Mouse (Mus musculus) liver, adult 2 months (tissue): ENCODE data around the gene Cyb5r2. TPM values are rescaled to one million over a fixed set of nuclear protein-coding genes. Genes with fewer than 3 reads are reported as not detected.

ENCODE experiments used
- DNase-seq: peaks from one replicate; pipeline ENCODE4 v3.0.0-alpha.2; 2011; ENCODE audit warnings: low read depth, low spot score; ENCODE audit errors: extremely low read depth
- H3K27ac ChIP-seq: fragments of 200-500 bp; replicated peaks from 2 replicates; pipeline ENCODE4 v1.5.1; 2012; ENCODE audit warnings: low read depth, mild to moderate bottlenecking, control low read depth, inconsistent platforms, low read length; ENCODE audit not compliant: insufficient read depth
- H3K27me3 ChIP-seq: fragments of 200-500 bp; 2 replicates; pipeline ENCODE4 v1.6.1; 2012; ENCODE audit warnings: mild to moderate bottlenecking, moderate library complexity, low read length, inconsistent platforms; ENCODE audit not compliant: control insufficient read depth, insufficient read depth
- H3K36me3 ChIP-seq: fragments of 200-500 bp; 2 replicates; pipeline ENCODE4 v1.6.1; 2012; ENCODE audit warnings: low read length, inconsistent platforms; ENCODE audit not compliant: control insufficient read depth, insufficient read depth
- H3K4me1 ChIP-seq: fragments of 200-500 bp; 2 replicates; pipeline ENCODE4 v1.6.1; 2011; ENCODE audit warnings: low read length; ENCODE audit not compliant: control insufficient read depth, insufficient read depth
- H3K4me3 ChIP-seq: fragments of 200-500 bp; 2 replicates; pipeline ENCODE4 v1.5.1; 2011; ENCODE audit warnings: low read depth, mild to moderate bottlenecking, control low read depth, low read length, moderate library complexity; ENCODE audit not compliant: insufficient read depth
- H3K79me2 ChIP-seq: fragments of 200-500 bp; 2 replicates; pipeline ENCODE4 v1.6.1; 2012; ENCODE audit warnings: inconsistent platforms, mild to moderate bottlenecking, low read length, moderate library complexity; ENCODE audit not compliant: control insufficient read depth, insufficient read depth
- H3K9ac ChIP-seq: fragments of 200-500 bp; 2 replicates; pipeline ENCODE4 v1.6.1; 2012; ENCODE audit warnings: low read depth, mild to moderate bottlenecking, control low read depth, inconsistent platforms, low read length
- CTCF ChIP-seq: fragments of 200-500 bp; IDR thresholded peaks from 2 replicates; pipeline ENCODE4 v1.5.1; 2011; ENCODE audit warnings: low read depth, low read length, control low read depth
- POLR2A ChIP-seq: fragments of 200-500 bp; IDR thresholded peaks from 2 replicates; pipeline ENCODE4 v1.6.1; 2011; ENCODE audit warnings: low read length, control low read depth; ENCODE audit not compliant: insufficient read depth; ENCODE audit errors: extremely low read depth
- WGBS: fragments of 180-500 bp; shearing (Covaris S2); methylation state at CpG from one replicate; pipeline ENCODE4 v1.1.7; 2018; 5-methylcytosine and 5-hydroxymethylcytosine counted together
- polyA plus RNA-seq: library from polyadenylated mRNA; depleted of rRNA; stranded (reverse); fragments of >200 nt; gene quantifications from 2 replicates; pipeline ENCODE4 v1.2.3, GENCODE M21; 2012
- total RNA-seq: library from RNA; depleted of rRNA; stranded (reverse); fragments of >200 nt; gene quantifications from 2 replicates; pipeline ENCODE4 v1.2.3, GENCODE M21; 2014

The Cyb5r2 gene
- total and polyA plus RNA-seq, 2 experiments: 0.07 TPM; not detected in 1

- Histone ChIP-seq H3K36me3 (no peaks in the 10 kb centered on the region), H3K4me3 (no peak overlapping the region), H3K4me1 (no peaks in the 10 kb centered on the region), H3K27me3 (no peaks in the 10 kb centered on the region), H3K79me2 (no peaks in the 10 kb centered on the region), H3K9ac (no peak overlapping the region), H3K27ac (no peak overlapping the region)
- WGBS: 38% methylated on average over 4 of the region's 4 CpGs
- peak; percentile 20 for DNase-seq
- TF ChIP-seq CTCF: peak; percentile 36
- no peak for TF ChIP-seq POLR2A
Measured at GRCm38 (mm10) chr7:107779611-107780010, 21.8 kb upstream of the Cyb5r2 start.

DNA sequence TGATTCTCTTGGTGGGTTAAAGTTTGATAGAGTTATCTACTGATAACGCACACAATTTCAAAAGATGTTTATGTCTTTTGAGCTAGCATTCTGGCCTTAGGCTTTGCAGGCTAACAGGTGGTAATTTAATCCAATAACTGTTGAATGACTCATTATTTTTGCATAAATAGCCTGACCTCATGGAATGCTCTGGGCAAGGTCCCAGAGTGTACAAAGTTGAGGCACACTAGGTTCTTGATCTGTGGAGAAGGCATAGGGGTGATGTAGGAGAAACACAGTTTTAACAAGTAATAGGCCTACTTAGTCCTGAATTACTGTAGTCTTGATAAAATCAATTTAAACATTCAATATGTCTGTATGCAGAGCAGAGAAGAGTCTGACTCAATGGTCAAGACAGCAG is 20.4 kb upstream of the Cyb5r2 start:
- Histone ChIP-seq H3K27ac (no peak overlapping the region), H3K9ac (no peak overlapping the region), H3K4me3 (no peak overlapping the region), H3K36me3 (no peaks in the 10 kb centered on the region), H3K79me2 (no peaks in the 10 kb centered on the region), H3K27me3 (no peaks in the 10 kb centered on the region), H3K4me1 (no peaks in the 10 kb centered on the region)
- no peak for TF ChIP-seq CTCF
- TF ChIP-seq POLR2A: no peak
- no peak for DNase-seq
- 43% methylated on average over 1 of the region's 1 CpGs for whole genome bisulfite sequencing

DNA sequence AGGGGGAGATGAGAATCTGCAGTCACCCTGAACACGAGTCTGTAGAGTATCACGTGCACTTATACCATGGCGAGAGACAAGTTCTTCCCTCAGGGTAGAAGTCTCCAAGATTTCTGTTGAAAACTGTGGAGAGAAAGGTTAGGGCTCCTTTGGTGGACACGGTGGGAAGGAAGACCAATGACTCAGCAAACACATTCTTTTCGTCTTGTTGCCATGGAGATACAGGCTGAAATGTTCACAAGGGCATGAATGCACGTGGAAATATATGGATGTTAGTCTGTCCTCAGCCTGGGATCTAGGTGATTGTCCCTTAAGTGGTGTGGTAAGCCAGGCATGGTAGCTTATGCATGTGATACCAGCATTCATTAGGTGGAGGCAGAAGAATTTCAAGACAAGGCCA is 13.0 kb upstream of the Cyb5r2 start:
- no peak for TF ChIP-seq CTCF
- TF ChIP-seq POLR2A: no peak
- Histone ChIP-seq H3K27ac (no peak overlapping the region), H3K4me3 (no peak overlapping the region), H3K9ac (no peak overlapping the region), H3K36me3 (no peaks in the 10 kb centered on the region), H3K27me3 (no peaks in the 10 kb centered on the region), H3K4me1 (no peaks in the 10 kb centered on the region), H3K79me2 (no peaks in the 10 kb centered on the region)
- WGBS: 72% methylated on average over 6 of the region's 6 CpGs
- no peak for DNase-seq

- no peaks in the 10 kb centered on the region for H3K4me1 ChIP-seq
- H3K4me3 ChIP-seq: no peak overlapping the region
- WGBS: 89% methylated on average over 2 of the region's 2 CpGs
- H3K9ac ChIP-seq: no peak overlapping the region
- H3K36me3 ChIP-seq: no peaks in the 10 kb centered on the region
- H3K27me3 ChIP-seq: no peaks in the 10 kb centered on the region
- no peaks in the 10 kb centered on the region for H3K79me2 ChIP-seq
- TF ChIP-seq POLR2A: no peak
- TF ChIP-seq CTCF: no peak
- DNase-seq: no peak
- no peak overlapping the region for H3K27ac ChIP-seq
Measured at GRCm38 (mm10) chr7:107756748-107757147, 1.1 kb downstream of the Cyb5r2 start.

GRCm38 (mm10) chr7:107755905-107756304 is 1.9 kb downstream of the Cyb5r2 start:
- H3K4me1 ChIP-seq: no peaks in the 10 kb centered on the region
- DNase-seq: no peak
- H3K27ac ChIP-seq: no peak overlapping the region
- no peak overlapping the region for H3K4me3 ChIP-seq
- no peaks in the 10 kb centered on the region for H3K36me3 ChIP-seq
- no peaks in the 10 kb centered on the region for H3K79me2 ChIP-seq
- TF ChIP-seq POLR2A (no peak), CTCF (no peak)
- WGBS: 72% methylated on average over 3 of the region's 3 CpGs
- no peak overlapping the region for H3K9ac ChIP-seq
- no peaks in the 10 kb centered on the region for H3K27me3 ChIP-seq

GRCm38 (mm10) chr7:107752031-107752520 is 5.8 kb downstream of the Cyb5r2 start:
- TF ChIP-seq POLR2A (no peak), CTCF (no peak)
- Histone ChIP-seq H3K27me3 (no peaks in the 10 kb centered on the region), H3K4me1 (no peaks in the 10 kb centered on the region), H3K36me3 (peaks cover 5% of the 10 kb centered on the region; the same call in 1 of the 2 replicates), H3K9ac (no peak overlapping the region), H3K4me3 (no peak overlapping the region), H3K79me2 (no peaks in the 10 kb centered on the region), H3K27ac (no peak overlapping the region)
- no peak for DNase-seq
- WGBS: 85% methylated on average over 10 of the region's 10 CpGs
